Mouse (Mus musculus) retina, postnatal 1 day (tissue): ENCODE results near the gene Gm20388.

Source experiments
- DNase-seq: peaks from one replicate; pipeline ENCODE4 v3.0.0-alpha.2; 2012

Gene Gm20388

DNA sequence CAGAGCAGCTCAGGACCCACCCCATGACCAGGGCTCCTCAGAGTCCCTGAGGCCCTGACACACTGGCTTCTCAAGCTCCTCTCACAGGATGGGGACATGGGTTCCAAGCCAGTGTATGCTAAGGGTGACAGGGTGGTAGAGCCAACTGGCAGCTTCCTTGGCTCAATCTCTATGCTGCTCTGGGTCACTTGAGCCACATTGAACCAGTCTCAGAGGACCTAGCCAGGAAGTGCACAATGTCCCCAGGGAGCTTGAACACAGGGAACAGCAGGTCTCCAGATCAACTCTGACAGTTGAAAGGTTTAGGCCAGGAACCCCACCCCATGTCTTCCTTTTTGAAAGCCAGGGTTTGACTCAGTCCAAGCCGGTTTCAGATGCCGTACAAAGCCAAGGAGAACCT, 1296.5 kb downstream of the Gm20388 start:
- no peak for DNase-seq

DNA sequence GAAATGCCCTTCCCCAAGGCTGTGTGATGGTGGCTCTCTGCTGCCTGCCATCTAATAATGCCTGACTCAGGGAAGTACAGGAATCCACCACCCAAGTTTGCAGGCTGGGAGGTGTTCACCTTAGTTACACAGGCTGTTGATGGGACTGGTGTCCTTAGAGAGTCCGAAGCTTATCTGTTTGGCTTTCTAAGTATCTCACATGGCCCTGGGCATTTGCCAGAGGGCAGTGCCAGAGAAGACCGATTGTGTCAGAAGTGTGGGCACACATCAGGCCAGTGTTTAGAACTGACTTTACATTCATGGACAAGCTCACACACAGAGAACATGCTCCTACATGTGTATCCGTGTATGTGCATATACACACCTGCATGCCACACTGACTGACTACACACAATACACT, 1300.0 kb downstream of the Gm20388 start:
- no peak for DNase-seq

DNA sequence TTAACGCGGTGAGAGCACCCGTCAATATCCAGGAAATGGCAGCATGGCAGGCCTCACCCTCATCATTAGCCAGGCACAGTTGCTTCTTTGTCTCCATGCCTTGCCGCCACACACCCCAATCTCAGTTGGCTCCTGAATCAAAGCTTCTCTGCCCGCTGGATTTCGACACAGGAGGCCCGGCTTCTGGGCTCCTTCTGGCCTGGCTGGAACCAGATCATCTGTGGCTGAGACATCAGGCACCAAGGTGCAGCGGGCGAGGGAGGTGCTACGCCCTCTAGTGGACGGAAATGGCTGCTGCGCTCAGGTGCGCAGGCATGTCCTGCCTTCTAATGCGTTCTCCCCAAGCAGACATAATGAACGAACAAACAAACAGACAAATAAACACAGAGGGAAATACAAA, 1302.6 kb downstream of the Gm20388 start:
- DNase-seq: no peak

DNA sequence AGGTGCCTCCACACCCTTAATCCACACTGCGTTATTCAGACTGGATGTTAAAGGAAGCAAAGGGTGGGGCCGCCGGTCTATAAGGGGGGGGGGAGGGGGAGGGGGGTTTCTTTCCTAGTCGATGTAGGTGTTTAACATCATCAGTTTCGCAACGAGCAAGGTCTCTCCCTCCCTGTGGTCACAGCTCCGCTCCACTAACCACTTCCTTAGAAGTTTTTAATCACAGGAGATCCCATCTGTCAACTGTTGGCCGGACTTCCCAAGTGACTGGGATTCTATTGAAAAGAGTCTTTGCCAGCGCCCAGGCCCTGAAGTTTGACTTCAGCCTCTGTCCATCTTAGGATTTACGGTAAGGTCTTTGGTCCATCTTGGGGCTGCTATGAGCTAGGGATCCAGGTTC, 1303.0 kb downstream of the Gm20388 start:
- no peak for DNase-seq

DNA sequence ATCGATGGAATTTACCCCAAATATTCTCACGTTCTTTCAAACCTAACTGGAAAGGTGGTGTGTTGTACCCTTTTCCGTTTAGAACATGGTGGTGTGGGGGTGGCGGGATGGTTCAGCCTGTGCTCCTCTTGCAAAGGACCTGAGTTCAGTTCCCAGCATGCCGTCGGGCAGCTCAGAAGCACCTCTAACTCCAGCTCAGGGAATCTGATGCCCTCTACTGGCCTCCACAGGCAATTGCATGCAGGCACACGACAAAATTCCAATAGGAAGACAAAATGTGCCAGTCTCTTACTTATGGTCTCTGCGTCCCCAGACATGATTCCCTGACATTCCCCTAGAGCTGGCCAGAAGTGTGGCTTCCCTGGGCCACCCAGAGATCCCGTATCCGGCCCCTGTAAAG, 1304.3 kb downstream of the Gm20388 start:
- no peak for DNase-seq

DNA sequence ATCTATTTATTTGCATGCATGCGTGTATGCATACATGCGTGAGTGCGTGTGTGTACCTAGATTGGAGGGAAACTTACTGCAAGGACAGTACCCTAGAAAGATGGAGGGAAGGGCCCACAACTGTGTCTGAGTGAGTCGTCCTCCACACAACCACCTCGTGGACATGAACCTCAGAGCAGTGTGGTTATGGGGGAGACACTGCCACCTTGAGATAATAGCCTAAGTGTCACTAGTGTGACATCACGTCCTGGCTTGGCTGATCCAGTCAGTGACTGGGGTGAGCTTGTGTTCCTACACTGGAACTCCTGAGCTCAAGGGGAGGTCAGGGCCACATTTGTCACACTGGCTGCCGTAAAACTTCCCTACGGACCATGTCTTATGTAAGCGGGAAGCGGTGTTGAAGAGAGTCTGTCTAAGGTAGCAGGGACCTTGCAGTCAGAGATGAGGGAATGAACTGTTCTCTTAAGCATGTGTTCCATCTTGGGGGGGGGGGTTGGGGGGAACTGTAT, 1305.9 kb downstream of the Gm20388 start:
- DNase-seq: no peak

DNA sequence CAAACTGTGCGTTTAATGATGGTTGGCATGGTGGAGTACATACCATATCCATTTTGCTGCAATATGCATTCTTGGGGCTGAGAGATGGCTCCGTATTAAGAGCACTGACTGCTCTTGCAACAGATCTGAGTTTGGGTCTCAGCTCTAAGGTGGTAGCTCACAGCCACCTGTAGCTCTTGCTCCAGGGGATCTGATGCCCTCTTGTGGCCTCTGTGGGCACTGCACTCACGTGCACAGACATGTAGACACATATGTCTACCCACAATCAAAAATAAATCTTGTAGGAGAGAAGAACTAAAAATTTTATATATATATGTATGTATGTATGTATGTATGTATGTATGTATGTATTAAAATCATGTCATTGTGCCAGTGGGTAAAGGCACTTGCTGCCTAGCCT, 1307.8 kb downstream of the Gm20388 start:
- DNase-seq: no peak

DNA sequence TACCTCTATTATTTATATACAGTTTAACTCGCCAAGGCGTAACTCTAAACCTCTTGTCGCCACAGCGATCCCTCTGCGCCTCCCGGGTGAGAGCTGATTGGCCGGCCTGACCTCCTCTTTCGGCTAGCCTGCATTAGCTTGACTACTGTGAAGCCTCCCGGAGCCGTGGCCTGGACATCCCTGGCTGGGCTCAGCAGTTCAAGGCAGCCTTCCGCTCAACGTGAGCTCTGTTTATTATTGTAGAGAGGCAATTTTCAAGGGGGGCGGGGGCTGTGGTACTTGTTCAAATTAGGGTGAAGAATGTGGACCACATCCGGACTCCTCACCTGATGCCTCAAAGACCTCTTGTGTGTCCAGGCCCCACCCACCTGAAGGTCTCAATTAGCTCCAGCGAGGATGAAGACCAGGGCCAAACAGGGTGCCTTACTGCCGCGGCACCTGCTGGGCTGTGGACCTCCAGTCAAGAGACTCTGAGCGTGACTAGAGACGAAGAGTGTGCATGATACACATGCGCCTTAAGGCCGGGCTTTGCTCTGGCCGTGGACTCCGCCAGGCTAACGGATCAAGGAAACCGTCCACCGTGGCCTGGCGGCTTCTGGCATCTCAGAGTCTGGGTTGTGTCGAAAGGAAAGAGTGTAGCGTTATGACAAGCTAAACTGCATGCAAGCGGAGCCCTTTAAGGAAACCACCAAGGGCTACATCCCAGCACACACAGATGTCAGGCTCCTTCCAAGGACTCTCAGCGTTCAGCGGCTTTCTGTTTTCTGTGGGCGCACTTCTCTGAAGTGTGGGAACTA, 1309.7 kb downstream of the Gm20388 start:
- DNase-seq: peak; percentile 40

DNA sequence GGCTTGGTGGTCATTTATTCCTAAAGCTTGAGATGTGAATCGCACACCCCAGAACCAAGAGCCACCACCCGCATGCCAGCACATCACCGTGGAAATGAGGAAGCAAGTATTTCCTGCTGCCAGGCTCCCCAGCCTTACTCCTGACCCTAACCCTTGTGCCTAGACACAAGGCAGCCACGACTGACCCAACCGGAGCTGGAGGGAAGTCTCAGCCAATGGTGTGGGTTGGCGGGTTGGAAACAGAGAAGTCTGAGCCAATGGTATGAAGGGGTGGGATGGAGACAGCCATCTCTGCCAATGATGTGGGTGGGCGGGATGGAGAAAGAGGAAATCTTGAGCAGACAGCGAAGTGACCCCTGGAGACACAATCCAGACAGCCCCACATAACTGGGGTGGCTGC, 1314.1 kb downstream of the Gm20388 start:
- DNase-seq: no peak

DNA sequence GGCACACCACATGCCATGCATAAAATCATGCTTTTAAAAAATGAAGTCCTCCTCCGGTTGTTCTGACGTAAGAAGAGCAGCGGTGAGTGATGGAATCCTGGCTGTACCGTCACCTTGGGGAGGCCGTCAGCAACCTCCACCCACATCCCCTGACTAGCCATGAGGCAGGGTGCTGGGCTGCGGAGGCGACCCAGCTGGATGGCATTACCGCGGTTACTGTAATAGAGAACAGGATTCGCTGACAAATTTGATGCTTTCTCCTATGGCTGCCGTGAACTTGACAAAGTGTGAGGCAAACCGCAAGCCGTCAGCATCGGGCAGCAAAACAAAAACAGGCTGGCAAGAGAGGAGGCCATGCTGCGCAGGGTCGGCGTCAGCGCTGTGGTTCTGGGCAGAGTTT, 1317.1 kb downstream of the Gm20388 start:
- no peak for DNase-seq

DNA sequence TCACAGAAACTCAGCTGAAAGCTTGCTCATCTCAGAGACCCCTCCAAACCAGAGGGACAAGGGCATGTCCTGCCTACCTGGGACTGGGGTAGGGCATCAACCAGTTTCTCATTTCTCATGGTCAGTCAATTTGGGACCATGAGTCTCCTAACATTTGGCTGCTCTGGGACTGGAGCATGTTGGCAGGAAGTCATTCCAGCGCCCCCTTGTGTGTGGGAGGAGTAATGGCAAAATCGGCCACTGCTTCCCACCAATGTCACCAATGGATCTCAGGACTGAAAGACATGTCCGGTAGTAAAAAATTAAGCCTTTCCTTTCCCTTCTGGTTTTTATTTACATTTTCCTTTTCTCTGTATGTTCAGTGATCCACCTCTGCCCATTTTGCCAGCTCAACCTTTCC, 1318.3 kb downstream of the Gm20388 start:
- no peak for DNase-seq

DNA sequence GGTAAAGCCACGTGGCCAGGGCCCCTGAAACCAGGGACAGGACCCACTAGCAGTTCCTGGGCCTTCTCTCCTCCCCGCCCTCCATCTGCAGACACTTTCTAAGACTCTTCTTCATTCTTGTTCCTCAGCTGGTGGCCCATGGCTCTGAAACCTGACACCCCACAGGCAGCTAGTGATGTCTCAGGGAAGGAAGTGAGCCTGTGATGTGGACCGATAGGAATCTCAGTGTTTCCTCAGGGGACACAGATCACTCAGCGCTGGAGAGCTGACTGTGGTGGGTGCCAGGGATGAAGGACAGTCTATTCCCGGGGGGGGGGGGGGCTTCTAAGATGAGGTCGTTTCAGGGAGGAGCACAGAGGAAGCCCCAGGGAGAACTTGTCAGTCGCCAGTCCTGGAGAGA, 1318.9 kb downstream of the Gm20388 start:
- DNase-seq: no peak

DNA sequence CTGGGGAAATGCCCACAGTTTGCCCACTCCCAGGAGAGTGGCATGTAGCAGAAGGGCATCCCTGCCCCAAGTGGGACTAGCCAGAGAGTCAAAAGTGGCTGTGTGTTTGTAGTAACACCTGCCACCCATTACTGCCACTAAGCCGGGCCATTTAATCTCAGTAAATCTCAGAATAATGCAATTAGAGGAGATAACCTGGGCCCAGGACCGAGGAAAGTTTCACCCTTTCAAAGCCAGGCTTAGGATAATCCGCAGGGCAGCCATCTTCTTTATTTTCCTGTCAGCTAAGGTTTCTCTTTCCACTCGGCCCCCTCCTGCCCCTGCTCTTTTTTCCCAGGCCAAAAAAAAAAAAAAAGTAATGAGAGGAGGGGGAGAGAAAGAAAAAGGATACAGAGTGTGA, 1322.6 kb downstream of the Gm20388 start:
- DNase-seq: peak; percentile 73

DNA sequence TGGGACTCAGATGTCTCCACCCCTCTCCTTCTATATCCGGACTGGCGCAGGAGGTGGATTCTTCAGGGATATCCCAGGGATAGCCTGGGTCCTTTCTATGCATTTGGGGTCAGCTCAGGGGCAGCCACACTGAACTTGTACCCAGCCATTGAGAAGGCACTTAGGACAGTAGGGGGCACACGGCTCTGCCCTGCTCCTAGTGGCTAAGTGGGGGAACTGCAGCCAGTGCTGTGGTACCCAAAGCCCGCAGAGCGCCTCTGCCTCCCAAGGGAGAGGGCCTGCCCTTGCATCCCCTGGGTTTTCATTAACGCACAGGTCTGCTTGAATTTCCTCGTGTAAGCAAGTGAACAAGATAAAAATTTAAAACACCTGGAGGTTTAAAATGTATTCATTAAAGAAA, 1324.3 kb downstream of the Gm20388 start:
- DNase-seq: no peak

DNA sequence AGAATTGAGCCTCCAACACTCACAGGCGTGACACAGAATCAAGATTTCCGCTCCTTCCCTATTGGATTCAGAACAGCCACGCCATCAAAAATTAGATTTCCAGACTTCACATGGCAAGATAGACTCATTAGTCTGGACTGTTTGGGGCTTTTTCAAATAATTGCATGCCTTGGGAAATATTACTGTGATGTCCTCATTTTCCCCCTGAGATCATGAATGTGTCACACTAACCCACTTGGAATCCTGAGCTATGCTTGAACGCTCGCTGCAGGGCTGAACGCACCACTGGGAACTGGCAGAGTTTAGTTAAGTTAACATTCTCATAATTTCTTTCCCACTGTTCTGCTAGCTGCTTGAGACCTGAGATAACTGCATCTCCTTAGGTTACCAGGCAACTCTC, 1329.0 kb downstream of the Gm20388 start:
- no peak for DNase-seq

DNA sequence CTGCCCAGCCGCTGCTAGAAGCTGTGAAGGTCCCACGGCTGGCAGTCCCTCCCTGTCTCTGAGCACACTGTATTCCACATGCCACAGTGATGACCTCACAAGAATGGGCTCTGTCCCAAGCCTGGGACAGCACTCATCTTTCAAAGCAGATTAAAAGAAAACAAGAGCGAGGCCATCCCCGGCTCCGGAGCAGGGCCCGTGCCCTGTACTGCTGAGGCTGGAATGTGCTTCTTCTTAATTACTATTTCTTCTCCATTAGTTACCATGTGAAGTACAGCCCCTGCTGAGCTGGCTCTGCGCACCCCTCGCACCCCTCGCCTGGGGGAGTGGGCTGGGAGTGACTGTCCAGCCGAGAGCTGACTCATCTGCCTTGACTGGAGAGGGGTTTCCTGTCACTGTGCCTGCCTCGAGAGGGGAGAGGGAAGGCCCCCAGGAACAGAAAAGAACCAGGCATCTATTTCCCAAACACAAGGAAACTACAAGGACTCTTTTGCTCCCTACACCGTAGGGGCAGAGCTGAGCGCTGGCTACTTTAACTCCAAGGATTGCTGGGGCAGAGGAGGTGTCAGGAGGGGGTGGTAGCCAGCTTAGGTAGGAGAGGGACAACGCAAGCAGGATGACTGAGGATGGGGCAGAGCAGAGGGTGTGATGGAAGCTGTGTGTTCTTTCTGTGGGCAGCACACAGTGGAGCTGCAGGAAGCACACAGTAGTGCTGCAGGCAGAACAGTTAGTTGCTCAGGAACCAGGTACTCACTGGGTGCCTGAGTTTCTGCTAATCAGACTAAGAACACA, 1331.3 kb downstream of the Gm20388 start:
- DNase-seq: peak; percentile 94

DNA sequence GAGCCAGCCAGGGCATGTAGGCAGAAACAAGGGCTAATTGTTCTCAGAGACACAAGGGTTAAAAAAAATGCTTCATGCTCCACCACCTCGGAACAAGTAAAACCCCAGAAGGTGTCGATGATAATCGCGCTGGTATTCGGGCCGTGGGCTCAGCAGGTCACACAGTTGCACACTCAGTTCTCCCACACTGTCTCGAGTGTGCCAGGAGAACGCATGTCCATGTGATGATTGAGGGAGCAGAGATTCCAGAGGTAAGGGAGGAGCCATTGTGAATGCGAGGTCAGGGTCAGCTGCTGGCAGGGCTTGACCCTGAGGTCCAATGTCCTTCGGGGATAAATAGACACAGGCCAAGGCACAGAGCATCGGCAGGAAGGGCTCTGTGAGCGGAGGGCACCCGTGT, 1332.0 kb downstream of the Gm20388 start:
- DNase-seq: peak; percentile 84

DNA sequence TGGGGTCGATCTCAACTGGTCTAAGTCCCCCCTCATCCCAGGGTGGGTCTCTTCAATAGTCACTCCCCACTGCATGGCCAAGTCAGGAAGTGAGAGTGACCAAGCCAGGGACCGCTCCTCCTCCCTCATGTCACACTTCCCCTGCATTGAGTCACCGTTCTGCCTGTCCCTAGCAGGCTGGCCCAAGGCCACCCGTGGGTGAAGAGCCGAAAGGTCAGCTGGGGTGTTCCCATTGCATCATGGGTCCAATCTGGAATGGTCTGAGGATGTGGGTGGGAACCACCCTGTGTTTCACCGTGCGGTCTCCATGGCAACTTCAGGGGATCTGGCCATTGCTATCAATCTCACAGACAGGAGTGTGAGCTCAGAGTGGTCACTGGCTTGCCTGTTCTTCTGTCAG, 1338.2 kb downstream of the Gm20388 start:
- DNase-seq: no peak

DNA sequence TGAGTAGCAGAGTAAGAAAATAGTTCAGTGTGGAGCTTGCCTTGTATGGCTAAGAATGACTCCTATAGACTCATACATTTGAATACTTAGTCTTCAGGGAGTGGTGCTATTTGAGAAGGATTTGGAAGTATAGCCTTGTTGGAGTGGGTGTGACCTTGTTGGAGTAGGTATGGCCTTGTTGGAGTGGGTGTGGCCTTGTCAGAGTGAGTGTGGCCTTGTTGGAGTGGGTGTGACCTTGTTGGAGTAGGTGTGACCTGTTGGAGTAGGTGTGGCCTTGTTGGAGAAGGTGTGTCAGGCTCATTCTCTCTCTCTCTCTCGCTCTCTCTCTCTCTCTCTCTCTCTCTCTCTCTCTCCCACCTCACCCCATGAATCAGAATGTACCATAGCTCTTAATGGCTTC, 1338.8 kb downstream of the Gm20388 start:
- DNase-seq: no peak

DNA sequence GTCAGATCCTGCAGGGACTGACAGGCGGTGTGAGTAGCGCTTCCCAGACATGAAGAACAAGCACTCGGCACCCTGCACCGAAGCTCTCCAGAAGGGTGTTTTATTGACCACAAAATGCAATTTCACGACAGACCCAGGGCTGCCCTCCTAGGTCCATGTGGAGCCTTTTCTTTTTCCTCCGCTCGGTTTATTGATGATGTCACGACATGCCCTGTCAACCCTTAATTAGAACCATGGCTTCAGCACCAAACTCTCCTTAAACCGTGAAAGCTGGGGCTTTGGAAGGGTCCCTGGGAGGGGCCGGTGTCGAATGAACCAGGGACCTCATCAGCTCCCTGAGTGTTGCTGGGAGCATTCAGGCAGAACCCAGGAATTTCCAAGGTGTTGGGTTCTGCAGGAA, 1340.4 kb downstream of the Gm20388 start:
- no peak for DNase-seq

DNA sequence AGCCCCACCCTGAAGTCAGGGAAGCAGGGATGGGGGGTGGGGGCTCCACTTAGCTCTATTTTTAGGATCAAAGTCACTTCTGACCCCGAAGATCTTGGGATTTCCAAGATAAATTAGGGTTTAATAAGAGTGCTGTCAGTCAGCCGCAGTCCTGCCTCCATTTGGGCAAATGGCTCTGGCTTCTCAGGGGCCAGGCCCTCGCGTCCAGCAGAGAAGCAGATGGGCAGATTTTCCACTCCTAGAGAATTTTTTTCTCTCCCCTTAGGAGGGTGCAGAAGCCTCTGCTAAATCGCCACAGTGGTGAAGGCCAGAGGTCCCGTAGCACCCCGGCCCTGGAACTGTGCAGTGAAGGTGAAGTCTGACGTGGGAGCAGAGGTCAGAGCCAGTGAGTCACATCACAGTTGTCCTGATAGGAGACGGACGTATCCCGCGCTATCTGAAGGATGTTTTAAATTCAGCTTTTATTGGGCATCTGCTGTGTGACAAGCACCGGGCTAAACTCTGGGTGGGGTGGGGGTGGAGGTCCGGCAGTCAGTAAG, 1345.2 kb downstream of the Gm20388 start:
- DNase-seq: no peak

DNA sequence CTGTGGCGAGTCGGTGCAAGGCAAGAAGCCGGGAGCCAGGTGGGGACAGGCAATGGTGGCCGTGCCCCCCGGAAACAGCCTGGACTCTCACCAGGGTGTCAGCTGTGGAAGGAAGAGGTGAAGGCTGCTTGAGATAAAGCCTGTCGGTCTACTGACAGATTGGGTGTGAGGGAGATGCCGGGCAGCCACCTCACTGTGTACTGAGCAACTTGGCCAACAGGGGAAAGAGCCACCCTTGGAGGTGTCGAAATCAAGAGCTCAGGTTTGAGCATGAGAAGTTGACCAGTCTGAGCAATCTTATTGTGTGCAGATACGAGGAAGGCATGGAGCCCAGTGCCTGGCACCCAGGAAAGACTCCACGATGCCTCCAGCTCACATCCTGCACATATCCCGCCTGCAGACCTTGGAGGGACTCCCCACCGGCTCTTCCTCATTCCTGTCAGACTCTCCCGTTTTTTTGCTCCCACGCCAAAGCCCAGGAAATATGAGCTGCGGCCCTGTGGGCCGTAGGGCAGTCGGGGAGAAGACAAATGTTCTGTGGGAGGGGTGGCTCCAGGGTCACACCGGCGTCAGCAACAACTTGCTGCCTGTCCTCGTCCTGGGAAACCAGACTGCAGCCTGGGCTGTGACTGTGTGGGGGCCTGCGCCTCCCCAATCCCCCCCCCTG, 1347.6 kb downstream of the Gm20388 start:
- DNase-seq: no peak

DNA sequence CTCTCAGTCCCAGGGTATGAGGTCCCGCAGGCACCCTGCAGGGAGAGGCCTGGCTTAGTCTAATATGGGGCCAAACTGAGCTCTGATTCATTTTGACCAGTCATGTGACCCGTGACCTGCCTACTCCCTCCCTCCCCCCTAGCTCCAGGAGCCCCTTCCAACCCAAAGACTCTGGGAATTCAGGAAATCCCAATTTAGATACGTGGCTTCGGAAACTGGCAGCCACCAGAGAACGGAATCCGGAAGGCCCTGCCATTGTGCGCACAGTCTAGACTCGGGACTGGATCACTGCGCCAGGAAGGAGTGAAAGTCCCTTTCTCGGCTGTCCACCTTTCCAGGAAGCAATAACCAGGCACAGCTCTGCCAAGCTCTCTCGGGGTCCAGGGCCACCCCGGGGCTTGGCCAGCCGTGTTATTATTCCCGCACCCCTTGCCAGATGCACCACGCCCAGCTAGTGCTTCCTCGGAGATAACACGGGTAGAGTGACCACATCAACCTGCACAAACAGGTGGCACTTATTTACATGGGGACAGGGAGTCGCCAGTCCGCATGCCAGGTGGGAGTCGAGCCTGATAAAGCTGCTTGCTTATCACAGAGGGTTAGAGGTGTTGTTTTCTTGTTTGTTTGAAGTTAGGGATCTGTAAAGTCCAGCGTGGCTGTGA, 1352.2 kb downstream of the Gm20388 start:
- no peak for DNase-seq
